Mouse (Mus musculus): ENCODE measurements around the gene Ank2. TPM values are rescaled to one million over a fixed set of nuclear protein-coding genes. Genes with fewer than 3 reads are reported as not detected.
A peak's percentile ranks its signal among the peaks of the same experiment; 100 is the strongest.

Ank2 gene
- polyA plus RNA-seq, 1 experiment from 2014 or later: 131 TPM

GRCm38 (mm10) chr3:127265182-127265581 lies 234.0 kb downstream of the Ank2 start:
- H3K4me1 ChIP-seq: peaks cover 35% of the 10 kb centered on the region
- no peak overlapping the region for H3K27ac ChIP-seq
- no peaks in the 10 kb centered on the region for H3K9me3 ChIP-seq (replicated peaks)
- WGBS: 76% methylated on average over 3 of the region's 3 CpGs
- H3K4me2 ChIP-seq (replicated peaks): no peak overlapping the region
- no peaks in the 10 kb centered on the region for H3K27me3 ChIP-seq
- H3K4me3 ChIP-seq: no peak overlapping the region
- no peak for ATAC-seq (ENCODE audit: low FRiP score)
- H3K9ac ChIP-seq: no peak overlapping the region
- H3K36me3 ChIP-seq: no peaks in the 10 kb centered on the region

GRCm38 (mm10) chr3:127260786-127261166 lies 238.4 kb downstream of the Ank2 start:
- Histone ChIP-seq H3K4me3 (no peak overlapping the region), H3K36me3 (no peaks in the 10 kb centered on the region), H3K9me3 (replicated peaks) (no peaks in the 10 kb centered on the region), H3K27ac (peak overlapping the region; percentile 19), H3K4me2 (replicated peaks) (no peak overlapping the region), H3K27me3 (no peaks in the 10 kb centered on the region), H3K9ac (no peak overlapping the region), H3K4me1 (peaks cover 28% of the 10 kb centered on the region)
- 52% methylated on average over 7 of the region's 7 CpGs for WGBS
- no peak for ATAC-seq (ENCODE audit: low FRiP score)

- 47% methylated on average over 15 of the region's 15 CpGs for WGBS
- Histone ChIP-seq H3K4me3 (no peak overlapping the region), H3K9ac (no peak overlapping the region), H3K36me3 (no peaks in the 10 kb centered on the region), H3K4me1 (peaks cover 25% of the 10 kb centered on the region), H3K4me2 (replicated peaks) (no peak overlapping the region), H3K27me3 (no peaks in the 10 kb centered on the region), H3K27ac (peak overlapping the region; percentile 19), H3K9me3 (replicated peaks) (no peaks in the 10 kb centered on the region)
- ATAC-seq (ENCODE audit: low FRiP score): no peak
Observed at GRCm38 (mm10) chr3:127260007-127260785, 239.0 kb downstream of the Ank2 start.

DNA sequence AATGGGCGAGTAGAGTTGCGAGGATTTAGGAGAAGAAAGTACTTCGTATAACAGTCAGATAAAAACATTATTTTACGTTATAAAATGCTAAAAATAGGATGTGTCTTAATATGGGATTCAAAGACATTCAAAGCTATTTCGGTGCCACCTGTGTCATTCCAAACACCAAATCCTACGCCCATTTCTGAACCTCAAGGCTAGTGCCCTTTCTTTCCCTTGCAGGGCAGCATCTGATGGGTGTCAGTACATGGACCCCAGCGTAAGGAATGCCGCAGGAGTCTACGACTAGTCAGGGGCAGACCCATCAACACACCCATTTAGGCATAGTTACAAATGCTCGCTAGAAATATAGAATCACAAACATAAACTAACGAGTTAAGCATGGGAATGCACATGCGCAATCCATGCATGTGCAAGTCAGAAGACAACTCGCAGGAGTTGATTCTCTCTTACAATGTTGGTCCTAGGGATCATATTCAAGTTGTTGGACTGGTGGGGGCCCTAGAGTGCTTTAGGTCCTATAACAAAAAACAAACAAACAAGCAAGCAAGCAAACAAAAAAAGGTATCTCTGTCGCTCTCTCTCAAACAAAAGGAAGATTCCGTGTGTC lies 240.6 kb downstream of the Ank2 start:
- no peaks in the 10 kb centered on the region for H3K9me3 ChIP-seq (replicated peaks)
- no peak overlapping the region for H3K27ac ChIP-seq
- H3K4me1 ChIP-seq: peaks cover 25% of the 10 kb centered on the region
- no peak for ATAC-seq (ENCODE audit: low FRiP score)
- H3K27me3 ChIP-seq: no peaks in the 10 kb centered on the region
- H3K36me3 ChIP-seq: no peaks in the 10 kb centered on the region
- H3K9ac ChIP-seq: no peak overlapping the region
- H3K4me3 ChIP-seq: no peak overlapping the region
- H3K4me2 ChIP-seq (replicated peaks): peak overlapping the region; percentile 60
- WGBS: 31% methylated on average over 15 of the region's 15 CpGs

DNA sequence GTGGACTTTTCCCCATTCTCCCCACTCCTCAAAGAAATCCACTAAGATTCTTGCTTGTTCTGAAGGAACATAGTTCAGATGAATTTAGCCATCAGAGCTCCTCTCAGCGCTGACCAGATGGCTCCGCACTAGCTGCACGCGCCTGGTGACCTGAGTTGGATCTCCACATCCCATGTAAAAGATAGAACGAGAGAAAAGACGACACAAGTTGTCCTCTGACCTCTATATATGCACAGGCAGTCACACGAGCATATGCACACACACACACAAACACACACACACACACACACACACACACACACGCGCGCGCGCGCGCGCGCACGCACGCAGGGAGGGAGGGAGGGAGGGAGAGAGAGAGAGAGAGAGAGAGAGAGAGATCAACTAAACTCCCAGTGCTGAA lies 241.2 kb downstream of the Ank2 start:
- Histone ChIP-seq H3K4me3 (peak overlapping the region; percentile 38), H3K4me2 (replicated peaks) (peak overlapping the region; percentile 60), H3K36me3 (no peaks in the 10 kb centered on the region), H3K9me3 (replicated peaks) (no peaks in the 10 kb centered on the region), H3K27ac (peak overlapping the region; percentile 78), H3K27me3 (no peaks in the 10 kb centered on the region), H3K4me1 (peaks cover 25% of the 10 kb centered on the region), H3K9ac (peak overlapping the region; percentile 56; the same call in 1 of the 2 replicates)
- under 1% methylated on average over 9 of the region's 18 CpGs for whole genome bisulfite sequencing
- peak; percentile 57 for ATAC-seq (ENCODE audit: low FRiP score)

GRCm38 (mm10) chr3:127257279-127257925 lies 241.7 kb downstream of the Ank2 start:
- Histone ChIP-seq H3K4me2 (replicated peaks) (peak overlapping the region; percentile 60), H3K9me3 (replicated peaks) (no peaks in the 10 kb centered on the region), H3K9ac (peak overlapping the region; percentile 56; the same call in 1 of the 2 replicates), H3K27ac (peak overlapping the region; percentile 78), H3K36me3 (no peaks in the 10 kb centered on the region), H3K4me3 (peak overlapping the region; percentile 38), H3K4me1 (peaks cover 25% of the 10 kb centered on the region), H3K27me3 (no peaks in the 10 kb centered on the region)
- WGBS: 0% methylated on average over 13 of the region's 13 CpGs
- ATAC-seq (ENCODE audit: low FRiP score): peak; percentile 86

GRCm38 (mm10) chr3:127256681-127257080 lies 242.5 kb downstream of the Ank2 start:
- no peak overlapping the region for H3K9ac ChIP-seq
- H3K9me3 ChIP-seq (replicated peaks): no peaks in the 10 kb centered on the region
- WGBS: 68% methylated on average over 2 of the region's 2 CpGs
- no peaks in the 10 kb centered on the region for H3K27me3 ChIP-seq
- no peaks in the 10 kb centered on the region for H3K36me3 ChIP-seq
- no peak overlapping the region for H3K4me3 ChIP-seq
- H3K4me1 ChIP-seq: peaks cover 25% of the 10 kb centered on the region
- no peak overlapping the region for H3K4me2 ChIP-seq (replicated peaks)
- ATAC-seq (ENCODE audit: low FRiP score): no peak
- H3K27ac ChIP-seq: no peak overlapping the region

DNA sequence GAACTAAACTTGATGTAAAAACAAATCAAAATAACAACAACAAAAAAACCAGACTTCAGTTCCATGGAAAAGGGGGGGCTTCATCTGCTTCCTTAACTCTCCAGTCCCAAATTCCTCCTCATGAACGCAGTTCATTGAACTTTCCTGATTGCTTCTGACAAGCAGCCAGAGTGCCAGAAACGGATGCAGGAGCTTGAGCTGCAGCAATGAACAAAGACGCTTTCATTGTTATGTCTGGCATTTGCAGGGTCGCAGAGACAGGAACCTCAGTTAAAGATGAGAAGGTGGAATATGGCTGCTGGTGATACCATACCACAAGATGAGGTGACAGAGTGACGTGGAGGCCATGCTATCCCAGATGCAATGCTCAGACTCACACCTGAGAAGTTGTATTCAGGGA lies 248.2 kb downstream of the Ank2 start:
- WGBS: 57% methylated on average over 5 of the region's 5 CpGs

GRCm38 (mm10) chr3:127248611-127249010 lies 250.5 kb downstream of the Ank2 start:
- H3K27me3 ChIP-seq: no peaks in the 10 kb centered on the region
- no peak for ATAC-seq (ENCODE audit: low FRiP score)
- H3K4me1 ChIP-seq: peaks cover 11% of the 10 kb centered on the region
- no peak overlapping the region for H3K27ac ChIP-seq
- no peak overlapping the region for H3K4me3 ChIP-seq
- no peaks in the 10 kb centered on the region for H3K9me3 ChIP-seq (replicated peaks)
- no peaks in the 10 kb centered on the region for H3K36me3 ChIP-seq
- no peak overlapping the region for H3K4me2 ChIP-seq (replicated peaks)
- no peak overlapping the region for H3K9ac ChIP-seq

More for the DNA sequence above, 248.2 kb downstream of the Ank2 start:
- H3K36me3 ChIP-seq: no peaks in the 10 kb centered on the region
- no peak overlapping the region for H3K4me3 ChIP-seq
- no peak overlapping the region for H3K9ac ChIP-seq
- H3K4me2 ChIP-seq (replicated peaks): no peak overlapping the region
- ATAC-seq (ENCODE audit: low FRiP score): no peak
- H3K27ac ChIP-seq: no peak overlapping the region
- H3K9me3 ChIP-seq (replicated peaks): no peaks in the 10 kb centered on the region
- H3K4me1 ChIP-seq: 0 out of 2 replicates have a peak, but pooled peaks cover 3% of the 10 kb centered on the region
- H3K27me3 ChIP-seq: no peaks in the 10 kb centered on the region

GRCm38 (mm10) chr3:127246989-127247708 lies 252.0 kb downstream of the Ank2 start:
- no peaks in the 10 kb centered on the region for H3K36me3 ChIP-seq
- no peaks in the 10 kb centered on the region for H3K9me3 ChIP-seq (replicated peaks)
- H3K9ac ChIP-seq: no peak overlapping the region
- no peak for ATAC-seq (ENCODE audit: low FRiP score)
- H3K27ac ChIP-seq: no peak overlapping the region
- WGBS: 75% methylated on average over 11 of the region's 11 CpGs
- H3K27me3 ChIP-seq: no peaks in the 10 kb centered on the region
- H3K4me1 ChIP-seq: peaks cover 18% of the 10 kb centered on the region
- no peak overlapping the region for H3K4me3 ChIP-seq
- H3K4me2 ChIP-seq (replicated peaks): no peak overlapping the region

DNA sequence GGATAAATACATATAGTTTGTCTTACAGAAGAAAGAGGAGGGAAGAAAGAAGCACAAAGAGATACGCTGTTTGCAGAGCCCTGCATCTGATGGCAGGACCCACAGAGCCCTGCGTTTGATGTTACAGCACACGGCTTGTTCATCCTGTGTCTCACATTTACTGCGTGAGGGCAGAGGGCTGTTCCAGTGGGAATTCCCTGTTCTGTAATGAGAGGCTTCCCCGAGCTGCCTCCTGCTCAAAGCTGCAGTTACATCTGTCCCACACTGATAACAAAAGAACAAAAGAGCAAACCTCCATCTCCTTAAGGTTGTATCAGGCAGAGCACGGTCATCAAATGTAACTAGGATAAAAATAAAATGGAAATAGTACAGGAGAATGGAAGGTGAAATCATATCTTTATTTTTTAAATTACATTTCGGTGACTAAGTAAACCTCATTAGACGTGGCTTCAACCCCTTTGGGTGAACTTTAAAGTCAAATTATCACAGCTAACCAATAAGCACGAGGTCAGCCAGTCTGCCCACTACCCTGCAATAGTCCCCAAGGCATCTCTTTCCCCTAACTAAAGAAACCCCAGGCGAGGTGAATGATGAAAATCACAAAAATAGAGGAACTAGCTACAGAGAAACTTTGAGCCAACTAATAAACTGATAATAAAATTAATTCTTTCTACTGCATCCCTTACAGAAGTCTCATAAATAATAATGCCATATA lies 255.1 kb downstream of the Ank2 start:
- WGBS: 30% methylated on average over 10 of the region's 10 CpGs
- no peak overlapping the region for H3K4me3 ChIP-seq
- H3K4me1 ChIP-seq: peaks cover 23% of the 10 kb centered on the region
- ATAC-seq (ENCODE audit: low FRiP score): peak; percentile 72
- no peaks in the 10 kb centered on the region for H3K27me3 ChIP-seq
- H3K9ac ChIP-seq: no peak overlapping the region
- no peaks in the 10 kb centered on the region for H3K36me3 ChIP-seq
- H3K9me3 ChIP-seq (replicated peaks): no peaks in the 10 kb centered on the region
- peak overlapping the region; percentile 76 for H3K27ac ChIP-seq
- no peak overlapping the region for H3K4me2 ChIP-seq (replicated peaks)

Data from hindbrain, embryonic 12.5 days (tissue).